Mouse (Mus musculus) lung, postnatal 14 days (tissue): ENCODE data around the gene Ces1e.

ENCODE experiments used
- DNase-seq: peaks from one replicate; pipeline ENCODE4 v3.0.0; 2021

Ces1e gene

GRCm38 (mm10) chr8:93174554-93174953 is 54.9 kb downstream of the Ces1e start:
- DNase-seq: no peak

DNA sequence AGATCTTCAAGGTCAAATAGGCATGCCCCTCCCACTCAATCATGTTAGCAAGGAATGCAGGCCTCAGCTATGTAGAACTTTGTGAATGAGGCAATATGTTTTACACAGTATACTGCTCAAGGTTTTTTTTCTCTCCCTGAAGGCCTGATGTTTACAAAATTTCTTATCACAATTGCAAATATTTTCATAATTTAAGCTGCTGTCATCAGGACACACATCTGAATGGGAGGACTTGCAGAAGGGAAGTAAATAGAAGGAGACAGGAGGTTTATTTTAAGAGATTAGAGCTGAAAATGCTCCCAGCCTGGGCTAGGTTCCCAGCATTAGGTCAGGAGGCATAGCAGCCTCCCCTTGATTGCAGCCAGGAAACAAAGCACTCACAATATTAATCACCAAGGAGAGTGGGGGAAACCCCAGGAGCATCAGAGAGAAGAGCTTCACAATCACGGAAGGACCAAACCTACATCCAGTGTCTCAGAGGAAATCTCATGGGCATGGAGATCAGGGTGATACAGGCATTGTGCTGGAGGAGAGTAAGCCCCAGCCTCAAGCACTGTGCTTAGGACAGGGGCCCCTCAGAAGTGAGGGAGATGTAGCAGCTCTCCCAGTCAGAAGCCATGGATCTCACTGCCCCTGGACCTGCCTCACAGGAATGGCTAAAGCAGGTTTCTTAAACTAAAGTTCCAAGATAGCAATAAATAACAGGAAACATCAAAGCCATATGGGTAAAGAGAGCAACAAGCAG is 57.4 kb downstream of the Ces1e start:
- DNase-seq: peak; percentile 33

DNA sequence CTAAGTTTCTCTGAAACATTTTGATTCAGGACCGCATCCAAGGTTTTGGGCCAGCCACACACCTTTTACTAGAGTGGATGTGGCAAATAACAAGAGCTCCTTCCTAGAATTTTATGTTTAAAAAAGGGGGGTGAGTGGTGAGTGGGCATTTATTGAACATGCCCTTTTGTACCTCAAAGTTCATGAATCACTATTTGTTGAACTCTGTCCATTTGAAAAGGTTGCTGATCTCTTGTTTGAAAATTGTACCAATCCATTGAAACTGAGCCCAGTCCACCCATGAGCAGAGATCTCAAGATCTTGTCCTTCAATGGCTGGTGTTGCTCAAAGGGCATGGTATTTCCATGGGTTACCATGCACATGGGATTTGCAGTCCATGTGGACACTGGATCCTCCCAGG is 66.1 kb downstream of the Ces1e start:
- no peak for DNase-seq

- DNase-seq: no peak
Observed at GRCm38 (mm10) chr8:93151401-93151800, 78.0 kb downstream of the Ces1e start.
